Mouse (Mus musculus) cortical plate, adult 2 months (tissue): ENCODE results near the gene Oxsm. TPM values are rescaled to one million over a fixed set of nuclear protein-coding genes. Genes with fewer than 3 reads are reported as not detected.
A peak's percentile ranks its signal among the peaks of the same experiment; 100 is the strongest.

Source experiments
- H3K27ac ChIP-seq: fragments of 200-500 bp; 2 replicates; pipeline ENCODE4 v1.5.1; 2012; ENCODE audit warnings: low read length, control low read depth, inconsistent platforms; ENCODE audit not compliant: insufficient read depth
- H3K4me1 ChIP-seq: fragments of 200-500 bp; 2 replicates; pipeline ENCODE4 v1.6.1; 2011; ENCODE audit warnings: low read length; ENCODE audit not compliant: control insufficient read depth, insufficient read depth
- H3K4me3 ChIP-seq: fragments of 200-500 bp; 2 replicates; pipeline ENCODE4 v1.5.1; 2011; ENCODE audit warnings: mild to moderate bottlenecking, low read length, control low read depth; ENCODE audit not compliant: insufficient read depth
- CTCF ChIP-seq: fragments of 200-500 bp; IDR thresholded peaks from 2 replicates; pipeline ENCODE4 v1.5.1; 2011; ENCODE audit warnings: mild to moderate bottlenecking, control low read depth, low read length; ENCODE audit not compliant: insufficient read depth; ENCODE audit errors: extremely low read depth
- POLR2A ChIP-seq: fragments of 200-500 bp; IDR thresholded peaks from 2 replicates; pipeline ENCODE4 v1.6.1; 2011; ENCODE audit warnings: mild to moderate bottlenecking, low read length, control low read depth; ENCODE audit not compliant: insufficient read depth; ENCODE audit errors: extremely low read depth
- polyA plus RNA-seq: library from polyadenylated mRNA; depleted of rRNA; stranded (reverse); fragments of >200 nt; gene quantifications from 2 replicates; pipeline ENCODE4 v1.2.3, GENCODE M21; 2012

The Oxsm gene
- polyA plus RNA-seq, 1 experiment: 6.0 TPM

- no peak overlapping the region for H3K27ac ChIP-seq
- H3K4me3 ChIP-seq: no peak overlapping the region
- TF ChIP-seq POLR2A: no peak
- no peak for TF ChIP-seq CTCF
- H3K4me1 ChIP-seq: no peaks in the 10 kb centered on the region
Observed at GRCm38 (mm10) chr14:16261869-16262268, 12.3 kb upstream of the Oxsm start.

GRCm38 (mm10) chr14:16260541-16260940 is 10.9 kb upstream of the Oxsm start:
- TF ChIP-seq POLR2A (no peak), CTCF (no peak)
- Histone ChIP-seq H3K4me3 (no peak overlapping the region), H3K4me1 (no peaks in the 10 kb centered on the region), H3K27ac (no peak overlapping the region)

GRCm38 (mm10) chr14:16256209-16256608 is 6.6 kb upstream of the Oxsm start:
- H3K27ac ChIP-seq: no peak overlapping the region
- no peaks in the 10 kb centered on the region for H3K4me1 ChIP-seq
- TF ChIP-seq CTCF: no peak
- TF ChIP-seq POLR2A: no peak
- no peak overlapping the region for H3K4me3 ChIP-seq

- Histone ChIP-seq H3K4me1 (no peaks in the 10 kb centered on the region), H3K27ac (no peak overlapping the region), H3K4me3 (no peak overlapping the region)
- TF ChIP-seq CTCF (no peak), POLR2A (no peak)
Observed at GRCm38 (mm10) chr14:16255745-16256144, 6.1 kb upstream of the Oxsm start.

- H3K27ac ChIP-seq: no peak overlapping the region
- TF ChIP-seq POLR2A (no peak), CTCF (no peak)
Observed at GRCm38 (mm10) chr14:16250099-16250498, 491 bp upstream of the Oxsm start.

GRCm38 (mm10) chr14:16248603-16249157 is 928 bp downstream of the Oxsm start:
- TF ChIP-seq POLR2A: no peak
- TF ChIP-seq CTCF: no peak
- Histone ChIP-seq H3K4me3 (peak overlapping the region; percentile 97), H3K27ac (no peak overlapping the region), H3K4me1 (peaks cover 4% of the 10 kb centered on the region; the same call in 1 of the 2 replicates)

More at GRCm38 (mm10) chr14:16250099-16250498, 491 bp upstream of the Oxsm start:
- H3K4me3 ChIP-seq: peak overlapping the region; percentile 97
- peaks cover 4% of the 10 kb centered on the region; the same call in 1 of the 2 replicates for H3K4me1 ChIP-seq

- Histone ChIP-seq H3K4me1 (peaks cover 4% of the 10 kb centered on the region; the same call in 1 of the 2 replicates), H3K27ac (no peak overlapping the region), H3K4me3 (no peak overlapping the region; the same call in 1 of the 2 replicates)
- TF ChIP-seq CTCF (no peak), POLR2A (no peak)
Observed at GRCm38 (mm10) chr14:16248135-16248534, 1.5 kb downstream of the Oxsm start.

- no peak overlapping the region for H3K27ac ChIP-seq
- H3K4me1 ChIP-seq: peaks cover 4% of the 10 kb centered on the region; the same call in 1 of the 2 replicates
- TF ChIP-seq POLR2A (no peak), CTCF (no peak)
- no peak overlapping the region for H3K4me3 ChIP-seq
Observed at GRCm38 (mm10) chr14:16246340-16246912, 3.2 kb downstream of the Oxsm start.

GRCm38 (mm10) chr14:16245127-16245526 is 4.5 kb downstream of the Oxsm start:
- Histone ChIP-seq H3K27ac (no peak overlapping the region), H3K4me1 (peaks cover 4% of the 10 kb centered on the region; the same call in 1 of the 2 replicates), H3K4me3 (no peak overlapping the region)
- TF ChIP-seq CTCF (no peak), POLR2A (no peak)

- H3K4me3 ChIP-seq: no peak overlapping the region
- no peak overlapping the region for H3K27ac ChIP-seq
- no peaks in the 10 kb centered on the region; the same call in 1 of the 2 replicates for H3K4me1 ChIP-seq
- TF ChIP-seq CTCF (no peak), POLR2A (no peak)
Observed at GRCm38 (mm10) chr14:16244370-16244769, 5.2 kb downstream of the Oxsm start.
